Mouse (Mus musculus): ENCODE measurements at regions not wholly inside any gene's neighbourhood (a gene's known extent, or its start where the extent isn't known, plus 50 kb on each side); places are given as distances from the start of the nearest gene placed in this dataset.
A peak's percentile ranks its signal among the peaks of the same experiment; 100 is the strongest.

DNA sequence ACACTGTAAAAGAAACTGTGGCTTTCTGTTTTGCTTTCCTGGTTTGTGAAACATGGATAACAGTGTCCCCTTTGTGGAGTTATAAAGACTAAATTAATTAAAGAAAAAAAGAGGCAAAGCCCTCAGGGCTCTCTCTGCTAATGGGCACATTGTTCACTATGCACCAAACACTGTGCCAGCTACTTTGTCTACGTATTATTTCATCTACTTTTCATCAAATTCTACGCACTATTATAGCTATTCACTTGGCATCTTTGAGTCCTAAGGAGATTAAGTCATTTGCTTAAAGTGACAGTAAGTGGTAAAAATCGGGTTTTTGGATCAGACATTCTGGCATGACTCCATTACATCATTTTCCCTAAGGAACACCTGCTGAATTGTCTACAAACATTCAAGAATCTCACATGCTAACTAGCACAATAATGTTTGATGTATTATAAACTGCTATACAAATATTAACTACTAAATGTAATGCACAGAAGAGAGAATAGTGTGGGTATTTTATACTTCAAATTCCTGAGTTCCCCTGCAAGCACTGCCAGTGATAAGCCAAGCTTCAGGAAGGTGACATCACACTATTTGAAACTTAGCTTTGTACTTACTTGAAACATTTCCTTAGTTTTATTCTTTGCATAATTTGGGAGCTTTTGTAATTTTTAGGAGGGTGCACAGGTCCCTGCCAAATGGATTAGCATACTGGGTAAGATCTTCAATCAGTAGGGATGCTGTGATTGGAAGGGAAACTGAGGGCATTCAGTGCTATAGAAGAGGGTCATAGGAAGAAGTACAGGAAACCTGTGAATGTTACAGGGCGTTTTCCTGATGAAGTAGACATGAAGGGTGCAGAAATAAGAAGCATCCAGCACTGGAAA lies 504.7 kb upstream of the Sel1l start:
- Histone ChIP-seq H3K36me3 (no peaks in the 10 kb centered on the region), H3K4me2 (no peak overlapping the region), H3K4me3 (no peak overlapping the region), H3K27ac (no peak overlapping the region), H3K9me3 (no peaks in the 10 kb centered on the region), H3K4me1 (replicated peaks) (no peaks in the 10 kb centered on the region), H3K9ac (no peak overlapping the region), H3K27me3 (no peaks in the 10 kb centered on the region)
- WGBS: 68% methylated on average over 4 of the region's 4 CpGs
- no peak for ATAC-seq (ENCODE audit: low FRiP score)

DNA sequence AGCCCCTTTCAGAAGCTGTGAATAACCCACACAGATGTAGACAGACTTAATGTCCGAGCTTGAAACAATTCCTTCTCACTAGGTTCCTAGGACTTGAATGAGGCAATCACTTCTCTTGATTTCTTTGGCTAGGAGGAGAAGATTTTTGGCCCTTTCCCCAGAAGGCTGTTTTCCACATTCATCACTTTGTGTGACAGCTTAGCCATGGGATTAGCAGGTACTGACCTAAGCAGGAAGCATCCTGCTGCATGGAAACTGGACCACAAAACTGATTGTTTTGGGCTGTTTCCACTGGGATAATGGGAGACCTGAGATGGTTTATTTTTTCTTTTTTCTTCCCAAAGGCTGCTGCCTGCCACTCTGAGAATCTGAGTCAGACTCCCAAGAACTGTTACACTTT lies 469.3 kb upstream of the Sel1l start:
- Histone ChIP-seq H3K4me2 (no peak overlapping the region), H3K27ac (no peak overlapping the region), H3K27me3 (no peaks in the 10 kb centered on the region), H3K9ac (no peak overlapping the region), H3K36me3 (no peaks in the 10 kb centered on the region), H3K4me1 (replicated peaks) (no peaks in the 10 kb centered on the region), H3K4me3 (no peak overlapping the region), H3K9me3 (no peaks in the 10 kb centered on the region)
- 67% methylated on average over 1 of the region's 1 CpGs for WGBS
- ATAC-seq (ENCODE audit: low FRiP score): no peak

DNA sequence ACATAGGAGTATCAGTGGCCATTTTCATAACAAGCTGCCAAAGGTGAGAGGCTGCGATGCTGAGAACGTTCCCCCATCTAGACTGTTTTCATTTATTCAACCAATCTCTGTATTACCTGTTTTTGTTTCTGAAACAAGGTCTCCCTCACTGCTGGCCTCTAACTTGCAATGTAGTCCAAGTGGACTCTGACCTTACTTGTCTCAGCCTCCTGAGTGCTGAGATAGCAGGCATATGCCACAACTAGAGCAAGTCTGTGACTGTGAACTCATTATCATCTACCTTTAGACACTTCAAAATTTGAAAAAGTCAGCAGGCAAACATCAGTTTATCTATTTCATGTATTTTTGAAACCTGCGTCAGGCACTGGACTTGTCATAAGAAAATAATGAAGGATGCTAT lies 468.7 kb upstream of the Sel1l start:
- Histone ChIP-seq H3K27ac (no peak overlapping the region), H3K36me3 (no peaks in the 10 kb centered on the region), H3K4me1 (replicated peaks) (no peaks in the 10 kb centered on the region), H3K4me3 (no peak overlapping the region), H3K4me2 (no peak overlapping the region), H3K27me3 (no peaks in the 10 kb centered on the region), H3K9me3 (no peaks in the 10 kb centered on the region), H3K9ac (no peak overlapping the region)
- WGBS: 95% methylated on average over 3 of the region's 3 CpGs
- no peak for ATAC-seq (ENCODE audit: low FRiP score)

DNA sequence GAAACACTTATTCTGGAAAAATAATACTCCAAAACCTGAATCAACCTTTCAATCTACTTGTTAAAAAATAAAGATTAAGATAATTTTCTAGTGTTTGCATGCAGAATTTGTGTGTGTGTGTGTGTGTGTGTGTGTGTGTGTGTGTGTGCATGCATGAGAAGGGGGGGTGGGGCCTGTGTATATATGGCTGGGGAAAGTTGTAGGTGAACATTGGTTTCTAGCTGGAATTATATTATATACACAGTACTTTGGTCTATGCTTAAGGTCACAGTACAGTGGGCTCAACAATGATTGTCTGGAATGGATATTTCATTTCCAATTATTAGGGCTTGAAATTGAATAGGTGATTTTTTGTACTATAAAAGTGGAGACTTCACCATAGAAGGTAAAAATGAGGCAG lies 467.3 kb upstream of the Sel1l start:
- no peak for ATAC-seq (ENCODE audit: low FRiP score)
- Histone ChIP-seq H3K9me3 (no peaks in the 10 kb centered on the region), H3K4me2 (no peak overlapping the region), H3K36me3 (no peaks in the 10 kb centered on the region), H3K9ac (no peak overlapping the region), H3K27me3 (no peaks in the 10 kb centered on the region), H3K4me1 (replicated peaks) (no peaks in the 10 kb centered on the region), H3K4me3 (no peak overlapping the region), H3K27ac (no peak overlapping the region)

DNA sequence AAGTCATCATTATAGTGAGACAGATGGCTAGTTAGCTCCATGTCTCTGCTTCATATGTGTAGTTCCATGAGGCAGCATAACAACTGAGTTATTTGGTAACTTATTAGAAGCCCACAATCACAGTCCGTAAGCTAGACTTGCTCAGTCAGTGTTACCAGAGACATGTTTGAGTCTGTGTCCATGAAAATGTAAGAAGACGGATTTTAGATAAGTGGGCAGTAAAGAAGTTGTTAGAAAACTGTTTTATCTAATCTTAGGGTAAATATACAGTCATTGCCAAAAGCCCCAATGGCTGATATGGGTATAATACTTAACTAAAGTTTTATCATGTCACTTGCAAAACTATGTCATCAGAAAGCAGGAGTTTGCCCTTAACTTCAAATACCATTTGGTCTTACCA lies 466.9 kb upstream of the Sel1l start:
- Histone ChIP-seq H3K9ac (no peak overlapping the region), H3K27ac (no peak overlapping the region), H3K36me3 (no peaks in the 10 kb centered on the region), H3K27me3 (no peaks in the 10 kb centered on the region), H3K4me3 (no peak overlapping the region), H3K4me2 (no peak overlapping the region), H3K4me1 (replicated peaks) (no peaks in the 10 kb centered on the region), H3K9me3 (no peaks in the 10 kb centered on the region)
- ATAC-seq (ENCODE audit: low FRiP score): no peak
- WGBS: 96% methylated on average over 2 of the region's 2 CpGs

DNA sequence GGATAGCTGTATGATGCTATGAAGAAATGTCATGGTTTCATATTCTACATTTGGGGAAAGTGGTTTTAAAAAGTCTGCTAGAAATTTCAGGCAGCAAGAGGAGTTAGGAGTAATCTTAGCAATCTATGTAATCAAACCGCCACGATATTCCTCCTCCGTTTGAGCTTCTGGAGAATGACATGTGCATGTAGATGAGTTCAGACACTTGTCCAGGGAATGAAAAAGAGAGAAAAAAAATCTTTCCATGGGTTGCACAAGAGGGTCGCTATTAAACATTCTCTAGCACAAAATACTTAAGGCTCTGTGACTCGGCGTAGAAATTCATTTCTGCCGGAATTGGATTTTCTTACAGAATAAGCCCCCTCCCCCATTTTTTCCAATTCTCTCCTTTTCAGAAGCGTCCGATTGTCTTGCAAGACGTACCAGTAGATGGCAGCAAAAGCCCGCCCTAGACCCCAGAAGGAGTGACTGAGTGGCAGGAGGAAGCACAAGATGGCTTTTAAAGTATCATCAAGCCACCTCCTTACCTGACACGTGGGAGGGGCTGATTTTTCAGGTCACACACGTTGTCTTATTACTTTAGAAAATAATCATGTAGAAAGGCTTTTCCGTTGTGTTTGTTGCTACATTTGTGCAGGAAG lies 454.1 kb upstream of the Sel1l start:
- Histone ChIP-seq H3K4me3 (no peak overlapping the region), H3K27ac (no peak overlapping the region), H3K9me3 (no peaks in the 10 kb centered on the region), H3K27me3 (no peaks in the 10 kb centered on the region), H3K36me3 (no peaks in the 10 kb centered on the region), H3K9ac (no peak overlapping the region), H3K4me2 (peak overlapping the region; percentile 40), H3K4me1 (replicated peaks) (0 out of 2 replicates have a peak, but pooled peaks cover 5% of the 10 kb centered on the region)
- WGBS: 18% methylated on average over 14 of the region's 14 CpGs
- ATAC-seq (ENCODE audit: low FRiP score): peak; percentile 81

DNA sequence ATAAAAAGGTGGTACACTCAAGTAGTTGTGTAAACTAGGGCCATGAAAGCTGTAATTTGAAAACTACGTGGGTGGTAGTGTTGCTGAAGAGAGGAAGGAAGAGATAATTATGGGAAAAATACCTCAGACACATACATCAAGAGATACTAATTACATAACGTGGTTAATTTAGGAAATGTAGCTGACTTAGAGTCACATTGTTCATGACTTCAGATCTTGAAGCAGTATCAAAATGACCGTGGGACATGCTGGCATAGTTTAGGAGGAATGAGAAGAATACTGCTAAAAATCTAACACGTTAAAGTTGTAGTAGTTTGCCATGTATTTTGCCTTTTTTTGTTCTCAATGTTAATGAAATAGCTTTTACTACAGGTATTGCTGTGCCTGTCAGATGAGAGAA lies 445.9 kb upstream of the Sel1l start:
- Histone ChIP-seq H3K27me3 (no peaks in the 10 kb centered on the region), H3K9me3 (no peaks in the 10 kb centered on the region), H3K36me3 (no peaks in the 10 kb centered on the region), H3K4me2 (no peak overlapping the region), H3K4me1 (replicated peaks) (peaks cover 11% of the 10 kb centered on the region), H3K27ac (no peak overlapping the region), H3K9ac (no peak overlapping the region), H3K4me3 (no peak overlapping the region)
- WGBS: 87% methylated on average over 4 of the region's 4 CpGs
- no peak for ATAC-seq (ENCODE audit: low FRiP score)

DNA sequence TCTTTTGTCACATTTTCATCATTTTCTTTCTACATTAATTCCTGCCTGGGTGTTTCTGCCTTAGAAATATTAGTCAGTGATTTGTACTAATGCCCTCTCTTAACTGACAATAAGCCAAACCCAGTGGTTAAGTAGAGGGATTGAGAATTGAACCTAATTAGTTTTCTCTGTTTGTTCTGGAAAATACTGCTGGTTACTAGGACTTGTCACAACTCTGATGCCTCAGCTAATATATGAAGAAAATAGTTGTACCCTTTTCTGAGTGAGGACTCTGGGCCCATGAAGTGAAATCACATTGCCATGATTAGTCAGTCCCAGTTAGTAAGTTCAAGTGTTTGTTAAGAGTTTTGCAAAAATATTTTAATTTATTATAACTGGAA lies 444.4 kb upstream of the Sel1l start:
- H3K27ac ChIP-seq: peak overlapping the region; percentile 71
- no peaks in the 10 kb centered on the region for H3K27me3 ChIP-seq
- peaks cover 11% of the 10 kb centered on the region for H3K4me1 ChIP-seq (replicated peaks)
- H3K4me2 ChIP-seq: no peak overlapping the region
- ATAC-seq (ENCODE audit: low FRiP score): 0 out of 2 replicates have a peak, but pooled peaks have one; percentile 27
- H3K36me3 ChIP-seq: no peaks in the 10 kb centered on the region
- H3K9ac ChIP-seq: peak overlapping the region; percentile 55; the same call in 1 of the 2 replicates
- H3K9me3 ChIP-seq: no peaks in the 10 kb centered on the region
- no peak overlapping the region for H3K4me3 ChIP-seq

DNA sequence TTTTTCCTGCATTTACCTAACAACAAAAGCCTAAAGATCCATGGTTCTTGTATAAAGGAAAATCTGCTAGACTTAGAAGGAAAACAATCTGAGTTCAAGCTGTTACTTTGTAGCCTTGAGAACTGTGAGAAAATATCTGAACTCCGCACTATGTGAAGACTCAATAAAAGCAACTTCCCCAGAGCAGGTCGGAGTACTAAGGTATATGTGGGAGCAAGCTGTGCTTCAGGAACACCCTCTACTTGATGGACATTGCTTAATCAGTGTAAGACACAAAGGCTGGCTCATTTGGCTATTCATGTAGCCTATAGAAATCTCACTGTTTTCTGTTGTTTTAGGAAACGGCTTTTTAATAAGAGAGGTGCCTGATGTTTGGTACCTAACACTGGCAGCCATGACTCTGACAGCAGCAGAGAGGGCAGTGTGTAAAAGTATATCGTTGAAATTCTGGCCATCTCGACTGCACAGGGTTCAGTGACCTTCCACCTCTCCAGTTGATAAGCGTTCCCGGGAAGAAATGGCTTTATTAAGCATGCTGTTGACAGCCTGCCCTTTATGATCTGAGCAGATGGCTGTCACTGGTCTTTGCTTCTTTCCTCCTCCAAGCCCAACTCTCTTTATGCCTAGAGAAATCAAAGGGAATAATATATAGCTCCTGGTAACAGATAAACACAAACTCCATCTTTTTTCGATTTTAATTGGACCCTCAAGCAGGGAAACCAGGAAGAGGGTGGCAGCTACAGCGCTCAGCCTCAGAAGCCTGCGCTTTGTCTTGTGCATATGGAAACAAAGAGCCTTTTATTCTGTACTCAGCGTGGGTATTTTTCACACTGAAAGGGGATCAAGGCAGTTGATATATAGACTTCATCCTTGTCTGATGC lies 443.7 kb upstream of the Sel1l start:
- Histone ChIP-seq H3K4me3 (no peak overlapping the region), H3K27ac (peak overlapping the region; percentile 71), H3K36me3 (no peaks in the 10 kb centered on the region), H3K4me1 (replicated peaks) (peaks cover 11% of the 10 kb centered on the region), H3K9me3 (no peaks in the 10 kb centered on the region), H3K4me2 (peak overlapping the region; percentile 36), H3K27me3 (no peaks in the 10 kb centered on the region), H3K9ac (peak overlapping the region; percentile 55)
- WGBS: 8% methylated on average over 11 of the region's 11 CpGs
- peak; percentile 79 for ATAC-seq (ENCODE audit: low FRiP score)

DNA sequence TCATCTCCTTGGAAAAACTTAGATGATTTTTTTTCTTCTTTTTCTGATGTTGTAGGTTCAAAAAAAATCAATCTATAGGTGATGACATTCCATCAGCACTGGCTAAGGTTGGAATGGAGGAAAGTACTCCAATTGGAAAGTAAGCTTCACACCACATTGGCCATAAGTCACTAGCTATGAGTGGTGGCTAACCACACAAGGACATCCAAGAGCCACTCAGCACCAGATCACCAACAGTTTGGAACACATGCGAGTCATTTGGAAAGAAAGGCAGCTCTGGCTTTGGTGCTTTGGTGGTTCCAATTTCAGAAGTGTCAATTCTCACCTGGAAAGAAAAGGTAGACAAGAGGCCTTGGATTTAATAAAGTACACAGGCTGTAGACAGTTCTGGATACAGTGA lies 442.5 kb upstream of the Sel1l start:
- no peak overlapping the region for H3K9ac ChIP-seq
- peaks cover 11% of the 10 kb centered on the region for H3K4me1 ChIP-seq (replicated peaks)
- H3K36me3 ChIP-seq: no peaks in the 10 kb centered on the region
- H3K27ac ChIP-seq: no peak overlapping the region
- WGBS: 89% methylated on average over 1 of the region's 1 CpGs
- no peak overlapping the region for H3K4me3 ChIP-seq
- H3K9me3 ChIP-seq: no peaks in the 10 kb centered on the region
- H3K4me2 ChIP-seq: no peak overlapping the region
- no peaks in the 10 kb centered on the region for H3K27me3 ChIP-seq
- no peak for ATAC-seq (ENCODE audit: low FRiP score)

DNA sequence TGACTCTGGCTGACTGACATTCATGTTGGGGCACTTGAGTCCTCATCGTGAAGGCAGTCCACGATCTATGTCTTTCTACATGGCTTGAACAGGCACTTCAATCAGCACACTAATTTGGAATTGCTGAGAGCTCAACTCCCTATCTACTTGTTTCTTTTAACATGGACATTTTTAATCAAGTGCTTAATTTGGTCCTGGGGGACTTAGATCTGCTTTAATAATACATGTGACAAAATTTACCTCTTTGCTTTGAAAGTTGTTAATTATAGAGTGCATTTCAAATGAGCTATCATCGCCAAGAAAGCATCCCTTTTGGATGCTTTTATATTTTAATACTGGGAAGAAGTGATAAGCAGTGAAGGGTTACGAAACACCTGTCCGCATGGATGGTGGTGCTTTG lies 436.6 kb upstream of the Sel1l start:
- no peaks in the 10 kb centered on the region for H3K27me3 ChIP-seq
- H3K9ac ChIP-seq: no peak overlapping the region
- no peak overlapping the region for H3K4me2 ChIP-seq
- no peak overlapping the region for H3K27ac ChIP-seq
- no peaks in the 10 kb centered on the region for H3K36me3 ChIP-seq
- no peak overlapping the region for H3K4me3 ChIP-seq
- 85% methylated on average over 5 of the region's 5 CpGs for WGBS
- no peaks in the 10 kb centered on the region for H3K4me1 ChIP-seq (replicated peaks)
- no peaks in the 10 kb centered on the region for H3K9me3 ChIP-seq
- ATAC-seq (ENCODE audit: low FRiP score): no peak

DNA sequence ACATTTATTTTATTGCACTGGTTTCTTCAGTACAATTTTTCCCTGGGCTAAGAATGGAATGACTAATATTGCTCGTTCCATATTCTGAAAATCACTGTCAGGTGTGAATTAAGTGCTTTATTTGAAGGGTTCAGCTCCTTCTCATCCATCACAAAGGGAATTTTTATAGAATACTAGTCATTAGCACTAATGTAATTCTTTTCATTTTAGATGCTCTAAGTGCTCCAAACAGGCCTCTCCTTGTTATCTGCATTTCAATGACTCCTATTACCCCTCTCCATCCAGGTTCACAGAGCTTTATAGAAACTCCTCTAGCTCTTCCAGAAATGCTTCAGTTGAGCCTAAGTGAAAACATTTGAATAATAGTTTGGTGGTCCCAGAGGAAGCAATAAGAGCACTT lies 431.5 kb upstream of the Sel1l start:
- 74% methylated on average over 1 of the region's 1 CpGs for WGBS
- Histone ChIP-seq H3K27ac (no peak overlapping the region), H3K4me1 (replicated peaks) (no peaks in the 10 kb centered on the region), H3K9me3 (no peaks in the 10 kb centered on the region), H3K9ac (no peak overlapping the region), H3K4me2 (no peak overlapping the region), H3K4me3 (no peak overlapping the region), H3K36me3 (no peaks in the 10 kb centered on the region), H3K27me3 (no peaks in the 10 kb centered on the region)
- ATAC-seq (ENCODE audit: low FRiP score): no peak

All from hindbrain, embryonic 13.5 days (tissue).